Mouse (Mus musculus) liver, embryonic 14.5 days (tissue): ENCODE measurements at regions not wholly inside any gene's neighbourhood (a gene's known extent, or its start where the extent isn't known, plus 50 kb on each side); places are given as distances from the start of the nearest gene placed in this dataset.

ENCODE experiments used
- ATAC-seq: fragments of 200-750 bp; cut with Nextera tagmentation; 2 replicates; pipeline ENCODE4 v1.8.0; 2017; ENCODE audit warnings: moderate number of reproducible peaks, mild to moderate bottlenecking, moderate library complexity; ENCODE audit not compliant: insufficient read depth
- DNase-seq, 3 experiments: peaks; one replicate each; pipeline ENCODE4 v3.0.0-alpha.2; 2012 to 2013; ENCODE audit warnings: low read depth in 3 of 3, low spot score in 3 of 3
- H3K27ac ChIP-seq: fragments of 300-500 bp; sonication (generic); 2 replicates; pipeline ENCODE4 v1.5.1; 2014; ENCODE audit warnings: moderate library complexity, mild to moderate bottlenecking, control low read depth, inconsistent platforms
- H3K27me3 ChIP-seq: fragments of 300-500 bp; sonication (generic); 2 replicates; pipeline ENCODE4 v1.6.1; 2014; ENCODE audit warnings: mild to moderate bottlenecking, low read length, moderate library complexity; ENCODE audit not compliant: control insufficient read depth, insufficient read depth
- H3K36me3 ChIP-seq: fragments of 300-500 bp; sonication (generic); replicated peaks from 2 replicates; pipeline ENCODE4 v1.6.1; 2014; ENCODE audit warnings: low read depth; ENCODE audit not compliant: control insufficient read depth, insufficient read depth
- H3K4me1 ChIP-seq, 2 experiments: fragments of 200-500 bp in 1 of 2; fragments of 300-500 bp in 1 of 2; sonication (generic) in 1 of 2; replicated peaks; 2 replicates each; pipeline ENCODE4 v1.6.1; 2012 to 2014; ENCODE audit warnings: antibody characterized with exemption in 1 of 2, inconsistent platforms in 1 of 2, low read length in 1 of 2; ENCODE audit not compliant: control insufficient read depth in 2 of 2, insufficient read depth in 2 of 2
- H3K4me2 ChIP-seq: fragments of 300-500 bp; sonication (generic); 2 replicates; pipeline ENCODE4 v1.6.1; 2014; ENCODE audit warnings: low read depth, mild to moderate bottlenecking, control low read depth, moderate library complexity
- H3K4me3 ChIP-seq, 2 experiments: fragments of 200-500 bp in 1 of 2; fragments of 300-500 bp in 1 of 2; sonication (generic) in 1 of 2; 2 replicates each; pipeline ENCODE4 v1.5.1; 2012 to 2014; ENCODE audit warnings: low read depth in 2 of 2, low read length in 2 of 2, mild to moderate bottlenecking in 2 of 2, control low read depth in 1 of 2, inconsistent platforms in 1 of 2, moderate library complexity in 1 of 2; ENCODE audit not compliant: insufficient read depth in 1 of 2
- H3K9ac ChIP-seq: fragments of 300-500 bp; sonication (generic); replicated peaks from 2 replicates; pipeline ENCODE4 v1.6.1; 2014; ENCODE audit warnings: mild to moderate bottlenecking, control low read depth, moderate library complexity
- H3K9me3 ChIP-seq: fragments of 300-500 bp; sonication (generic); 2 replicates; pipeline ENCODE4 v1.6.1; 2016; ENCODE audit warnings: low read length, mixed read lengths; ENCODE audit not compliant: control insufficient read depth
- CTCF ChIP-seq: IDR thresholded peaks from 2 replicates; pipeline ENCODE4 v1.5.1; 2016; ENCODE audit warnings: antibody characterized with exemption, low read depth, control low read depth
- EP300 ChIP-seq: IDR thresholded peaks from 2 replicates; pipeline ENCODE4 v1.6.1; 2016; ENCODE audit warnings: antibody characterized with exemption, low read depth
- WGBS: fragments of 180-500 bp; shearing (Covaris S2); extraction: QIAGEN DNeasy Blood & Tissue Kit; methylation state at CpG from one replicate; pipeline ENCODE4 v1.1.7; 2014; ENCODE audit not compliant: insufficient replicate concordance; 5-methylcytosine and 5-hydroxymethylcytosine counted together

DNA sequence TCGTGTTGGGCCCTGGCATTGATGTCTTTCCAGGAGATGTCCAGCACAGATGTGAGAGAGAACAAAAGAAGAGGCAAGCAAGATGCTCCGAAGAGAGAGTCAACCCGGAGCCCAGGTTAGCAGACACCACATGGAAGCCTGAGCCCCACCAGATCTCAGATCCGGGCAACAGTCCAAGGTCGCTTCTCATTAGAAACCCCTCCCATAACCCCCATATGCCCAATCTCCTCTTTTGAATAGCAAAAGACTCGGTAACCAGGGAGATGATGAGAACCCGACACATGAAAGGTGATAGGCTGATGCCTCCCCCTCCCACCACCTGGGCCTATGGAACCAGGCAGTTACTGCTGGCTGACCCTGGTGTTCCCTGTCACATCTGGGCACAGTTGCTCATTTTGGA, 155.7 kb upstream of the Igsf21 start:
- 53% methylated on average over 7 of the region's 7 CpGs for WGBS
- Histone ChIP-seq H3K4me1 (no peaks in the 10 kb centered on the region; a peak in 1 of 4 replicates), H3K9me3 (no peaks in the 10 kb centered on the region), H3K4me2 (no peak overlapping the region), H3K36me3 (no peaks in the 10 kb centered on the region), H3K27ac (no peak overlapping the region), H3K27me3 (no peaks in the 10 kb centered on the region), H3K9ac (no peak overlapping the region), H3K4me3 (no peak overlapping the region)
- DNase-seq, result no peak
- TF ChIP-seq CTCF, result no peak
- TF ChIP-seq EP300, result no peak
- no peak for ATAC-seq

DNA sequence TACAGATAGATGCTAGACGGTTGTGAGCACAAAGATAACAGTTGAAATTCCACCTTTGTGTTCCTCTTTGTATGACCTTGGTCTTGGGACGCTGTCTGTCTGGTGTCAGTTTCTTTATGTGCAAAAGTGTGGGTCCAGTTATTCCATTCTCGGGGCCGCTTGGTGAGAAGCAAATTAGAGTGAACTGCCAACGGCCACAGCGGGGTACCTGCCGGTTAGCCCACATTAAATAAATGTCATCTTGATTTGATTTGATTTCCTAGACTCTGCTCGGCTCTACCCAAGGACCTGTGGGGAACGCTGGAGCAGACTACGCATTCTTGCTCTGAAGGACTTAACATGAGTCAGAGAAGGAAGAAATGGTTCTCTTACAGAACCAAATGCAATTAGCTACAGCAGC, 155.0 kb upstream of the Igsf21 start:
- DNase-seq, result no peak

DNA sequence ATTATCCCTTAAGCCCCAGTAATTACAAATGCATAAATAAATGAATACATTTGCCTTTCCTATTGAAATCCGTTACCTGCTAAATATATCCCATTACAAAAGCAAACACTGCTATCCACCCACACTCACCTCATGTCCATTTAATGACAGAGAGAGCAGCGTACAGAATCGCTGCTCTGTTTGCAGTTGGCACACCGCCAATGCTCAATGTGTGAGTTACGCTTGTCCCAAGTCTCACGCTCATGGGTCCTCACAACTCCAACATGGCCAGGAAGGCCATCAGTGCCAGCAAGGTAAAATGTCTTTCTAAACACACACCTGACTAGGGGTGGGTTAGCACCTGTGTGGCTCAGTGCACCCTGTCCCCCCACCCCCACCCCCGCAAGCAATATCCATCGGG, 150.0 kb upstream of the Igsf21 start:
- WGBS, result 70% methylated on average over 8 of the region's 8 CpGs
- TF ChIP-seq EP300 (no peak), CTCF (no peak)
- Histone ChIP-seq H3K27ac (no peak overlapping the region), H3K4me1 (no peaks in the 10 kb centered on the region), H3K4me3 (no peak overlapping the region), H3K9me3 (no peaks in the 10 kb centered on the region), H3K27me3 (no peaks in the 10 kb centered on the region), H3K9ac (no peak overlapping the region), H3K36me3 (no peaks in the 10 kb centered on the region), H3K4me2 (no peak overlapping the region)
- ATAC-seq (no peak), DNase-seq (no peak)

More for the DNA sequence above, 155.0 kb upstream of the Igsf21 start:
- Histone ChIP-seq H3K36me3 (no peaks in the 10 kb centered on the region), H3K4me1 (no peaks in the 10 kb centered on the region), H3K4me3 (no peak overlapping the region), H3K4me2 (no peak overlapping the region), H3K27ac (no peak overlapping the region), H3K9ac (no peak overlapping the region), H3K27me3 (no peaks in the 10 kb centered on the region), H3K9me3 (no peaks in the 10 kb centered on the region)
- 67% methylated on average over 10 of the region's 10 CpGs for WGBS
- TF ChIP-seq EP300, result no peak
- no peak for TF ChIP-seq CTCF
- no peak for ATAC-seq

DNA sequence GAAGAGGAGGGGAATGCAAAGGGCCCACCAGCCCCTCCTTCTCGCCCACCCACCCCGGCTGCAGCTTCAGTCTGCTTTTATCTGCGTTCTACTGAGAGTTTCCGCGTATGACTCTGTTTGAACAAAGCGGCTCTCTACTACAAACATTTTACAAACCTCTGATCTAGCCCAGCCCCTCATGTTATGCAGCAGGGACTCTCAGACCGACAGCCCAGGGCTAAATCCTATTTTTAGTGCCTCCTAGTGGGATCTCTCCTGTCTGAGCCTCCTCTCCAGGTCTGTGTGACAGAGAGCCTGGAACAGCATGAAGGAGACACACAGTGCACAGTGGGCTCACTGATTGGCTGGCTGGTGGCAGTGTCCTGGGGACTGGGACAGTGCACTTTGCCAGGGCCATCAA, 145.7 kb upstream of the Igsf21 start:
- ATAC-seq, result no peak
- 57% methylated on average over 7 of the region's 7 CpGs for WGBS
- no peak for TF ChIP-seq CTCF
- no peak for TF ChIP-seq EP300
- H3K9ac ChIP-seq, result no peak overlapping the region
- DNase-seq, result no peak
- no peaks in the 10 kb centered on the region for H3K9me3 ChIP-seq
- no peak overlapping the region for H3K27ac ChIP-seq
- no peak overlapping the region for H3K4me2 ChIP-seq
- H3K4me1 ChIP-seq, result no peaks in the 10 kb centered on the region
- no peaks in the 10 kb centered on the region for H3K27me3 ChIP-seq
- H3K36me3 ChIP-seq, result no peaks in the 10 kb centered on the region
- H3K4me3 ChIP-seq, result no peak overlapping the region

DNA sequence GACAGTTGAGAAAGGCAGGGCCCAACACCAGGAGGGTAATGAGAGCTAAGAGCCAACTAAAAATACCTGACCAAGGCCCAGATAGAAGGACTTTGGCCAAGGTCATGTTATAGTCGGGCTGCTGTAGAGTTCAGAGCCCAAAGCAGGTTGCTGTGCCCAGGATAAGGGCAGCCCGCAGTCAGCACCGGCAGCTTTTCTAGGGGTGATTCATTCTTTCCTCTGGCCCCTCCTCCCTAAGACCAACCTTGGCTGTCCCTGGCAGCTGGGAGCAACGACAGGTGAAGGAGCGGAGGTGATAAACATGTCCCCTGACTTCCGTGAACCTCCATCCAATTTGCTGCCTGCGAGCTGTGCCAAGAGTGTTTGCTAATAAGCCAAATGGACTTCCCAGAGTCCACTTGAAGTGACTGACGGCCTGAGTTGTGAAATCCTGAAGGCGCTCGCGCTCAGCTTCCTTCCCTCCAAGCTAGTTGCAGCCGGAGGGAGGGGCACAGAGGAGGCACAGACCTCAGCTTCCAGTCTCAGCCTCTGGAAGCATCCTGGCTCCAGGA, 144.2 kb upstream of the Igsf21 start:
- Histone ChIP-seq H3K4me3 (no peak overlapping the region), H3K27ac (no peak overlapping the region), H3K9ac (no peak overlapping the region), H3K4me2 (no peak overlapping the region), H3K36me3 (no peaks in the 10 kb centered on the region), H3K4me1 (no peaks in the 10 kb centered on the region), H3K9me3 (no peaks in the 10 kb centered on the region), H3K27me3 (no peaks in the 10 kb centered on the region)
- ATAC-seq (no peak), DNase-seq (no peak)
- WGBS, result 33% methylated on average over 12 of the region's 12 CpGs
- TF ChIP-seq CTCF, result no peak
- TF ChIP-seq EP300, result no peak
